Mouse (Mus musculus) forebrain, embryonic 16.5 days (tissue): ENCODE measurements around the gene Asf1b. TPM values are rescaled to one million over a fixed set of nuclear protein-coding genes. Genes with fewer than 3 reads are reported as not detected.

Experiments
- ATAC-seq: fragments of 200-750 bp; cut with Nextera tagmentation; 2 replicates; pipeline ENCODE4 v1.8.0; 2017; ENCODE audit warnings: mild to moderate bottlenecking, moderate library complexity
- H3K27ac ChIP-seq: fragments of 300-500 bp; sonication (generic); 2 replicates; pipeline ENCODE4 v1.5.1; 2014; ENCODE audit warnings: low read length, control low read depth
- H3K27me3 ChIP-seq: fragments of 300-500 bp; sonication (generic); replicated peaks from 2 replicates; pipeline ENCODE4 v1.6.1; 2014; ENCODE audit warnings: low read length; ENCODE audit not compliant: control insufficient read depth, insufficient read depth
- H3K36me3 ChIP-seq: fragments of 300-500 bp; sonication (generic); 2 replicates; pipeline ENCODE4 v1.6.1; 2014; ENCODE audit not compliant: control insufficient read depth, insufficient read depth
- H3K4me1 ChIP-seq: fragments of 300-500 bp; sonication (generic); replicated peaks from 2 replicates; pipeline ENCODE4 v1.6.1; 2014; ENCODE audit warnings: low read length; ENCODE audit not compliant: control insufficient read depth, insufficient read depth
- H3K4me2 ChIP-seq: fragments of 300-500 bp; sonication (generic); 2 replicates; pipeline ENCODE4 v1.6.1; 2014; ENCODE audit warnings: mild to moderate bottlenecking, low read length, control low read depth
- H3K4me3 ChIP-seq: fragments of 300-500 bp; sonication (generic); replicated peaks from 2 replicates; pipeline ENCODE4 v1.5.1; 2014; ENCODE audit warnings: mild to moderate bottlenecking, low read length, control low read depth
- H3K9ac ChIP-seq: fragments of 300-500 bp; sonication (generic); replicated peaks from 2 replicates; pipeline ENCODE4 v1.6.1; 2014; ENCODE audit warnings: low read depth, low read length, control low read depth
- H3K9me3 ChIP-seq: fragments of 300-500 bp; sonication (generic); 2 replicates; pipeline ENCODE4 v1.6.1; 2016; ENCODE audit warnings: low read length; ENCODE audit not compliant: control insufficient read depth
- WGBS: fragments of 180-500 bp; shearing (Covaris S2); extraction: QIAGEN DNeasy Blood & Tissue Kit; methylation state at CpG from one replicate; pipeline ENCODE4 v1.1.7; 2014; 5-methylcytosine and 5-hydroxymethylcytosine counted together
- polyA plus RNA-seq: library from polyadenylated mRNA; unstranded; fragments of >200 nt; fragmentation: Nextera tagmentation; extraction: Ambion mirVana; gene quantifications from 2 replicates; pipeline ENCODE4 v1.2.1, GENCODE M21; 2015

Gene Asf1b
- polyA plus RNA-seq, 1 experiment from 2014 or later: 14.8 TPM

GRCm38 (mm10) chr8:83973161-83974031 lies 18.1 kb downstream of the Asf1b start:
- Histone ChIP-seq H3K9me3 (no peaks in the 10 kb centered on the region), H3K4me3 (peak overlapping the region; percentile 89), H3K4me1 (peaks cover 29% of the 10 kb centered on the region), H3K27me3 (no peaks in the 10 kb centered on the region), H3K36me3 (no peaks in the 10 kb centered on the region), H3K27ac (no peak overlapping the region), H3K9ac (peak overlapping the region; percentile 92), H3K4me2 (peak overlapping the region; percentile 87)
- WGBS: 3% methylated on average over 25 of the region's 37 CpGs
- ATAC-seq: no peak; the same call in 1 of the 2 replicates

- Histone ChIP-seq H3K9me3 (no peaks in the 10 kb centered on the region), H3K4me1 (peaks cover 29% of the 10 kb centered on the region), H3K4me2 (peak overlapping the region; percentile 87; the same call in 1 of the 2 replicates), H3K27ac (no peak overlapping the region), H3K27me3 (no peaks in the 10 kb centered on the region), H3K9ac (no peak overlapping the region), H3K4me3 (no peak overlapping the region), H3K36me3 (no peaks in the 10 kb centered on the region)
- 72% methylated on average over 4 of the region's 4 CpGs for WGBS
- ATAC-seq: no peak
Measured at GRCm38 (mm10) chr8:83974521-83974920, 19.2 kb downstream of the Asf1b start.

- Histone ChIP-seq H3K4me2 (no peak overlapping the region), H3K27me3 (no peaks in the 10 kb centered on the region), H3K9ac (no peak overlapping the region), H3K36me3 (peaks cover under 1% of the 10 kb centered on the region; the same call in 1 of the 2 replicates), H3K27ac (no peak overlapping the region), H3K4me3 (no peak overlapping the region), H3K4me1 (peaks cover 29% of the 10 kb centered on the region), H3K9me3 (no peaks in the 10 kb centered on the region)
- ATAC-seq: no peak
- WGBS: 76% methylated on average over 4 of the region's 4 CpGs
Measured at GRCm38 (mm10) chr8:83976101-83976630, 20.9 kb downstream of the Asf1b start.

GRCm38 (mm10) chr8:83976779-83977350 lies 21.6 kb downstream of the Asf1b start:
- H3K4me2 ChIP-seq: no peak overlapping the region
- H3K27me3 ChIP-seq: no peaks in the 10 kb centered on the region
- H3K4me1 ChIP-seq: peaks cover 24% of the 10 kb centered on the region
- no peak overlapping the region for H3K27ac ChIP-seq
- H3K9ac ChIP-seq: no peak overlapping the region
- no peaks in the 10 kb centered on the region for H3K9me3 ChIP-seq
- ATAC-seq: no peak
- 83% methylated on average over 5 of the region's 5 CpGs for WGBS
- H3K4me3 ChIP-seq: no peak overlapping the region
- peaks cover 8% of the 10 kb centered on the region for H3K36me3 ChIP-seq

- no peak overlapping the region for H3K9ac ChIP-seq
Measured at GRCm38 (mm10) chr8:83977646-83978045, 22.3 kb downstream of the Asf1b start.

GRCm38 (mm10) chr8:83978200-83978599 lies 22.9 kb downstream of the Asf1b start:
- no peak overlapping the region for H3K4me3 ChIP-seq
- H3K9me3 ChIP-seq: no peaks in the 10 kb centered on the region
- H3K4me2 ChIP-seq: no peak overlapping the region
- no peaks in the 10 kb centered on the region for H3K27me3 ChIP-seq
- no peak overlapping the region for H3K27ac ChIP-seq
- H3K4me1 ChIP-seq: peaks cover 21% of the 10 kb centered on the region
- peaks cover 14% of the 10 kb centered on the region for H3K36me3 ChIP-seq
- ATAC-seq: no peak
- H3K9ac ChIP-seq: no peak overlapping the region
- 69% methylated on average over 9 of the region's 9 CpGs for WGBS

More at GRCm38 (mm10) chr8:83977646-83978045, 22.3 kb downstream of the Asf1b start:
- 60% methylated on average over 6 of the region's 6 CpGs for WGBS
- Histone ChIP-seq H3K9me3 (no peaks in the 10 kb centered on the region), H3K36me3 (peaks cover 13% of the 10 kb centered on the region), H3K27ac (no peak overlapping the region), H3K4me2 (no peak overlapping the region), H3K4me1 (peaks cover 21% of the 10 kb centered on the region), H3K4me3 (no peak overlapping the region), H3K27me3 (no peaks in the 10 kb centered on the region)
- no peak for ATAC-seq

GRCm38 (mm10) chr8:83980250-83980649 lies 24.9 kb downstream of the Asf1b start:
- no peak for ATAC-seq
- no peaks in the 10 kb centered on the region for H3K9me3 ChIP-seq
- WGBS: 96% methylated on average over 1 of the region's 1 CpGs

GRCm38 (mm10) chr8:83980845-83981244 lies 25.5 kb downstream of the Asf1b start:
- H3K9me3 ChIP-seq: no peaks in the 10 kb centered on the region
- WGBS: 80% methylated on average over 8 of the region's 8 CpGs

More at GRCm38 (mm10) chr8:83980250-83980649, 24.9 kb downstream of the Asf1b start:
- Histone ChIP-seq H3K4me1 (peaks cover 6% of the 10 kb centered on the region), H3K27me3 (no peaks in the 10 kb centered on the region), H3K9ac (no peak overlapping the region), H3K27ac (no peak overlapping the region), H3K4me3 (no peak overlapping the region), H3K36me3 (peaks cover 23% of the 10 kb centered on the region), H3K4me2 (no peak overlapping the region)

GRCm38 (mm10) chr8:83981533-83981932 lies 26.2 kb downstream of the Asf1b start:
- Histone ChIP-seq H3K4me2 (no peak overlapping the region), H3K4me3 (no peak overlapping the region), H3K36me3 (peaks cover 33% of the 10 kb centered on the region), H3K27me3 (no peaks in the 10 kb centered on the region), H3K9me3 (no peaks in the 10 kb centered on the region), H3K9ac (no peak overlapping the region), H3K27ac (no peak overlapping the region), H3K4me1 (peaks cover 6% of the 10 kb centered on the region)
- no peak for ATAC-seq
- WGBS: 91% methylated on average over 7 of the region's 7 CpGs

More at GRCm38 (mm10) chr8:83980845-83981244, 25.5 kb downstream of the Asf1b start:
- no peak for ATAC-seq
- Histone ChIP-seq H3K9ac (no peak overlapping the region), H3K27ac (no peak overlapping the region), H3K4me3 (no peak overlapping the region), H3K4me2 (no peak overlapping the region), H3K36me3 (peaks cover 26% of the 10 kb centered on the region), H3K27me3 (no peaks in the 10 kb centered on the region), H3K4me1 (peaks cover 6% of the 10 kb centered on the region)
